Mouse (Mus musculus): Measurements from ENCODE around the gene Rex2.
"Not testable (repeated sequence)": the region's sequence is repeated elsewhere in the genome, so short reads cannot be mapped to it uniquely, and the experiment has no call there.

Gene Rex2

DNA sequence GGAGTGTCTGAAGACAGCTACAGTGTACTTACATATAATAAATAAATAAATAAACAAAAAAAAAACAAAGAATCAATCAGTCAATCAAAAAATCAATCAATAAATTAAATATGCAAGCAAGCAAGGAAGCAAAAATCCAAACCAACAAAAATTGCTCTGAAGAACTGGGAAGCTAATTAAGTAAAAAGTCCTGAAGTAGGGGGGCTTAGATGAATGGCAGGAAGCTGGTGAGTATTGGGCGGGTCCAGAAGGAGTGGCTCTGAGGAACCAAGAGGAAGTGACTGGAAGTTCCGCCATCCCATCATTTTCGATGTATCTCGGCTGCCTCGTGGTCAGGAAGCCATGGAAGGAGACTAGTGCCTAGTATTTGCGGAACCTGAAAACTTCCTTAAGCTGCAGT is at the start of gene Rex2:
Rex2 (plus strand) TSS at position 301 of the 400 bp plus-strand sequence.
- DNase-seq (ENCODE audit: low spot score in 2 of 2), result not testable (repeated sequence)

DNA sequence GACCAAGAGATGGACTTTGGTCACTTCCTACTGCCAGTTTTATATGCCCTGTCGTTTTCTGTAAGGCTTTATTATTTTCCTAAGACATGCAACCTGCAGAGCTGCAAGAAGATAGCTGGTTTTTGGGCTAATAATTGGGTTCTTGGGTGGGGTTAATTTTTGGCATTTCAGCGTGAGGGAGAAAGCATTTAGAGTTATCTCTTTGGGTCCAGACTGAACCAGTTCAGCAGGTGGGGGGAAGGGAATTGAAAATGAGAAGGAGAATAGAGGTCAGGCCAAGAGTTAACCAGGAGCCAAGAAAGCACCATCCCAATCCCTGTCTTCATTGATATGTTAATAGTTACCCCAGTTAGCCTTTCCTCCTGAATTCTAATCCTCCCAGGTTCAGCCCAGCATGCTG is 45.1 kb upstream of the Rex2 start:
- not testable (repeated sequence) for DNase-seq (ENCODE audit: low spot score in 2 of 2)

DNA sequence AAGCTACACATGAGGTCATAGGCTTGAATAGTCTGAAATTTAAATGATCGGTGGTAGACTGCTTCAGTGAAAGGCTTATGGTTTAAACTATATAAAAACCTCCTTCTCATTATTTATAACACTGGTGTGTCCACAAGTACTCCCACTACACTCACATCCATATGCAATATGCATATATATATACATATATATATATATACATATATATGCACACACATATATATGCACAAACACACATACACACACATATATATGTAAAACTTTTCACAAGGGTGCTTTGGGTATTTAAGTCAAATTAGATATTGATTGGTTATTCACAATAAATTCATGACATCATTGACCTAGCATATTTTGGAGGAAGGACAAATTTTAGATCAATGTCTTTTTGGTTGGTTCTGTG is 3.2 kb upstream of the Rex2 start:
- DNase-seq (ENCODE audit: low spot score in 2 of 2), result not testable (repeated sequence)

DNA sequence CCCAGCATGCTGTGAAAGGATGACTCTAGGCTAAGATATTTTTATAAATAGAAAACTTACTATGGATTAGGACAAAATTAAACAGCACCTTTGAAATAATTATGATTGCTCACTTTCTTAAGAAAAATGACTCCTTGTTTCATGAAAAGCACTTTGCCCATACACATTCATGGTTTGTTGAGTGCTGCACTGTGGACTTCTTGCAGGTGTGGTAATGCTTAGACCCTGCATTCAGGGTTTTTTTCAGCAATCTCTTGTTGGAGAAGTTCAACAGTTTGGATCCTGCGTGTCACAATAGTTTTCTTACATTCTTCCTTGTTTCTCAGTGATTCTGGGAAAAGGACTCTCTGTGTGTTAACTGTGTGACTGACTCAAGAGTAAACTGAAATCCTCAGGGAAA is 4.7 kb downstream of the Rex2 start:
- not testable (repeated sequence) for DNase-seq (ENCODE audit: low spot score in 2 of 2)

- DNase-seq (ENCODE audit: low spot score in 2 of 2), result not testable (repeated sequence)
These were observed 9.8 kb downstream of the Rex2 start for GRCm38 (mm10) chr4:147031308-147032036.

GRCm38 (mm10) chr4:147063768-147064167 is 42.1 kb downstream of the Rex2 start:
- not testable (repeated sequence) for DNase-seq (ENCODE audit: low spot score in 2 of 2)

GRCm38 (mm10) chr4:147065861-147066260 is 44.2 kb downstream of the Rex2 start:
- not testable (repeated sequence) for DNase-seq (ENCODE audit: low spot score in 2 of 2)

- not testable (repeated sequence) for DNase-seq (ENCODE audit: low spot score in 2 of 2)
These were observed 44.7 kb downstream of the Rex2 start for GRCm38 (mm10) chr4:147066380-147066779.

DNA sequence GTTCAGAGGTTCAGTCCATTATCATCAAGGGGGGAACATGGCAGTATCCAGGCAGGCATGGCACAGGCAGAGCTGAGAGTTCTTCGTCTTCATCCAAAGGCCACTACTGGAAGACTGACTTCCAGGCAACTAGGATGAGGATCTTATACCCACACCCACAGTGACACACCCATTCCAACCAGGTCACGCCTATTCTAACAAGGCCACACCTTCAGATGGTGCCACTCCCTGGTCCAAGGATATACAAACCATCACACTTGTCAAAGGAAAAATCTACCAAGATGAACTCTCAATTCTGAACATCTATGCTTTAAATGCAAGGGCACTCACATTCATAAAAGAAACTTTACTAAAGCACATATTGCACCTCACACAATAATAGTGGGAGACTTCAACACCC is 74.0 kb downstream of the Rex2 start:
- not testable (repeated sequence) for DNase-seq (ENCODE audit: low spot score in 2 of 2)

DNA sequence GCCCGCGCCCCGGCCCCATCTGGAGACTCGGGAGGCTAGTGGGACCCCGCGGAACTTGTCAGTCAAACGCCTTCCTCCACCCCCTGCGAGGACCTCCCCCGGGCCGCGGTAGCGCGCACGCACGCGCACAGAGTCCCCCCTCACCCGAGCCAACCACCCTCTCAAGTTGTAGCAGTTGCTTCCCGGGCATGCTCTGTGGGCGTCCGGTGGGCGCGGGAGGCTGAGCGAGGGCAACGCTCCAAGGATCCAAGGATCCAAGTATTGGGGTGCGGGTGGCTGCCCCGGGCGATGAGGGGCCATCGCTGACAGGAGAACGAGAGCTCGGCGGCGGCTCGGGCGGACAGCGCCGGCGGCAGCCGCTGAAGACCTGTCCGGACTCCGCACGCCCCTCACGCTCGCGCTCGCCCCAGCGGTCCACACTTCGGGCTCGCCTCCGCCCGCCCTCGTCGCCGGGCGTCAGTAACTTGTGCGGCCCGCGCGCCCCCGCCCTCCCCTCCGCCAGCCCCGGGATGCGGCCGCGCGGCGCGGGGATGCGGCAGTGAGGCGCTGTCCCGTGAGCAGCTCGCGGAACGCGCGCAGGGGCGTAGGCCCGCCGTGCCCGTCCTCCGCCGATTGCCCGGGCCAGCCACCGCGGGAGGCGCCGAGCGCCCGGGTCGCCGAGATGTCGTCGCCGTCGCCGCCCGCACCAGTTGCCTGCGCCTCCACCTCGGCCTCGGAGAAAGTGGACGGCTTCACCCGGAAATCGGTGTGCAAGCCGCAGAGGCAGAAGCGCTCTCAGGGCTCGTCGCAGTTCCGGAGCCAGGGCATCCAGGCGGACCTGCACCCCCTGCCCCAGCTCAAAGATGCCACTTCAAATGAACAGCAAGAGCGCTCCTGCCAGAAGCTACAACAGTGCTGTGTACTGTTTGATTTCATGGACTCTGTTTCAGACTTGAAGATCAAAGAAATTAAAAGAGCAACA is 80.3 kb downstream of the Rex2 start:
- DNase-seq (ENCODE audit: low spot score in 2 of 2), result not testable (repeated sequence)

DNA sequence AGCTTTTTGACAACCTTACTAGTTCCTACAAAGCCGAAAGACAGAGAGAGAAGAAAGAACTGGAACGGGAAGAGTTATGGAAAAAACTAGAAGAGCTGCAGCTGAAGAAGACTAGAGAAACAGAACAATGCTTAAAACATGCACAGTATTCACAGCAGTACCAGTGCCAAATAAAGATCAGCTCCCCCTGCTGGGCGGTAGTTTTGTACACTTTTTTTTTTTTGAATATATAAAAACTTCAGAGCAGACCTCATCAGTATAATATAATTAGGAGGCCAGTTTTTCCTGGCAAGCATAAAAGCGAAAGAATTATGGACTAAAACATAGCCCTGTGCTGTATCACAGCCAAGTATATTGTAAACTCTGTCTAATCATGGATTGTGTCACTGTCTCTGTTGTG is 82.2 kb downstream of the Rex2 start:
- DNase-seq (ENCODE audit: low spot score in 2 of 2), result not testable (repeated sequence)

Measured in cerebellum, postnatal 4 days (tissue).